Mouse (Mus musculus): ENCODE measurements around the gene Gm5678. TPM values are rescaled to one million over a fixed set of nuclear protein-coding genes. Genes with fewer than 3 reads are reported as not detected.

Gene Gm5678
- polyA plus RNA-seq, 1 experiment from 2014 or later, result not detected

DNA sequence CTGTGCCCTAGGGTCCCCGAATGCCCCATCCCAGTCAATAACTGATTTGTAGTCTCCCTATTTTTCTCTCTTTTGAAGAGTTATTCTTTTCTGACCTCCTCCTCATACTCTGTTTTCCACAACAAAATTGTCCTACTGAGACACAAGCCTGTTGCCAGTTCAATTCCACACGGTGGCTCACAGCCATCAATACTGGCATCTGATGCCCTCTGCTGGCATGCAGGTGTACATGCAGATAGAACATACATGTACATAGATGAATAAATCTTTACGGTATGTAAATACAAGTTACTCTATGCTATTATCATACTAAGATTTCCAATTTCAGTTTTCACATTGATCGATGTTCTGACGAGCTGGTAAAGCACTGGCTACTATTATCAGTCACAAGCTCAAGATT is 43.2 kb downstream of the Gm5678 start:
- Histone ChIP-seq H3K9ac (ENCODE audit: low read depth, low read length) (no peak overlapping the region), H3K4me2 (no peak overlapping the region), H3K27me3 (ENCODE audit: control insufficient read depth, insufficient read depth, low read length) (no peaks in the 10 kb centered on the region), H3K36me3 (ENCODE audit: control insufficient read depth, insufficient read depth, low read length) (no peaks in the 10 kb centered on the region), H3K9me3 (replicated peaks; ENCODE audit: control insufficient read depth, low read length) (peaks cover 4% of the 10 kb centered on the region), H3K27ac (ENCODE audit: low read depth, low read length) (no peak overlapping the region), H3K4me1 (ENCODE audit: control insufficient read depth, insufficient read depth, low read length) (no peaks in the 10 kb centered on the region), H3K4me3 (ENCODE audit: low read depth, low read length) (no peak overlapping the region)
- no peak for ATAC-seq (replicated peaks; ENCODE audit: insufficient number of reproducible peaks, low FRiP score, low TSS enrichment)
- 85% methylated on average over 5 of the region's 5 CpGs for WGBS (ENCODE audit: insufficient replicate concordance)

DNA sequence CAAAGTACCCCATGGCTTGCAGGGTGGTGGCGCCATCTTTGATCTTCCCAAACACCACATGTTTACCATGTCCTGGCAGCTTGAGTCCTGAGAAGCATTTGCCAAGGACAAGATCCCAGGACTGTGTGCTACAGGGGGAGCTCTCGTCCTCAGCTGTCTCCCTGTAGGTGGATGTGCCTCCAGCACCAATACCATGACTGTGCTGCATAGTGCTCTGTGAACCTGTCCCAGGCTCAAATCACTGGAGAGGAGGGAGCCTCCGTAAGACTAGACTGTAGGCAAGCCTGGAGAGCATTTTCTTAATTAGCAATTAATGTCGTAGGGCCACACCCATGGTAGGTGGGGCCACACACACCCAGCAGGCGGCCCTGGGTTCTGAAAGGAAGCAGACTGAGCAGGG is 48.5 kb downstream of the Gm5678 start:
- H3K9ac ChIP-seq (ENCODE audit: low read depth, low read length), result no peak overlapping the region
- no peaks in the 10 kb centered on the region for H3K4me1 ChIP-seq (ENCODE audit: control insufficient read depth, insufficient read depth, low read length)
- H3K27ac ChIP-seq (ENCODE audit: low read depth, low read length), result no peak overlapping the region
- H3K36me3 ChIP-seq (ENCODE audit: control insufficient read depth, insufficient read depth, low read length), result no peaks in the 10 kb centered on the region
- no peak overlapping the region for H3K4me3 ChIP-seq (ENCODE audit: low read depth, low read length)
- 74% methylated on average over 5 of the region's 5 CpGs for WGBS (ENCODE audit: insufficient replicate concordance)
- H3K4me2 ChIP-seq, result no peak overlapping the region
- no peaks in the 10 kb centered on the region for H3K9me3 ChIP-seq (replicated peaks; ENCODE audit: control insufficient read depth, low read length)
- peaks cover 5% of the 10 kb centered on the region for H3K27me3 ChIP-seq (ENCODE audit: control insufficient read depth, insufficient read depth, low read length)
- ATAC-seq (replicated peaks; ENCODE audit: insufficient number of reproducible peaks, low FRiP score, low TSS enrichment), result no peak

DNA sequence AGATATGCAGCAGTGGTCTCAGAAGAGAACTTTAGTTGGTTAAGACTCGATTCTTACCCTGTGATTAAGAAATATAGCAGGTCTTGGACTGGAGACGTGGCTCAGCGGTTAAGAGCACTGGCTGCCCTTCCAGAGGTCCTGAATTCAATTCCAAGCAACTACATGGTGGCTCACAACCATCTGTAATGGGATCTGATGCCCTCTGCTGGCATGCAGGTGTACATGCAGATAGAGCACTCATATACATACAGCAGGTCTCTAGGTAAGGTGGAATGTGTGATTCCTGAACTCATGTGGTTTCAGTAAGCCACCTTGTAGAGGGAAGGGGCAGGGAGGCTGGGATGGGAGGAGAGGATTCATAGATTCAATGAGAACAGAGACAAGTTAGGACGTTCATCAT is 50.3 kb downstream of the Gm5678 start:
- Histone ChIP-seq H3K4me2 (no peak overlapping the region), H3K27ac (ENCODE audit: low read depth, low read length) (no peak overlapping the region), H3K9me3 (replicated peaks; ENCODE audit: control insufficient read depth, low read length) (no peaks in the 10 kb centered on the region), H3K4me3 (ENCODE audit: low read depth, low read length) (no peak overlapping the region), H3K27me3 (ENCODE audit: control insufficient read depth, insufficient read depth, low read length) (peaks cover 24% of the 10 kb centered on the region), H3K4me1 (ENCODE audit: control insufficient read depth, insufficient read depth, low read length) (peaks cover 4% of the 10 kb centered on the region; the same call in 1 of the 2 replicates), H3K9ac (ENCODE audit: low read depth, low read length) (no peak overlapping the region), H3K36me3 (ENCODE audit: control insufficient read depth, insufficient read depth, low read length) (no peaks in the 10 kb centered on the region)
- no peak for ATAC-seq (replicated peaks; ENCODE audit: insufficient number of reproducible peaks, low FRiP score, low TSS enrichment)
- 70% methylated on average over 4 of the region's 4 CpGs for WGBS (ENCODE audit: insufficient replicate concordance)

DNA sequence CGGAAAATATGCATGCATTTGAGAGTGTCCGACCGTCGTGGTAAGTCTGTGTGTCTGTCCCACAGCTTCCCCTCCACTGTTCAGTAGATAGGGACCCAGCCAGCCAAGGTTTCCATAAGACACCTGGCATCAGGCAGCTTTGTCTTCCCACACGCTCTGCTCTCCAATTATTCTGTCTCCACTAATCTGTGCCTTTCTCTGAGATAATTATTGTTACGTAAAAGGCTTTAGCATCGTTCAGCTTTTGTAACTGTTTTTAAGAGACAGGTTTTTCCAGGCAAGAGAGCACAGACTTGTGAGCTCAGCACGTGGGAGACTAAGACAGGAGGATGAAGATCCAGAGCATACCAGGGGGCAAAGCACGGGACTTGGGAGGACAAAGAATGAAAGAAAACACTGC is 51.3 kb downstream of the Gm5678 start:
- 67% methylated on average over 9 of the region's 9 CpGs for WGBS (ENCODE audit: insufficient replicate concordance)
- no peak for ATAC-seq (replicated peaks; ENCODE audit: insufficient number of reproducible peaks, low FRiP score, low TSS enrichment)
- H3K36me3 ChIP-seq (ENCODE audit: control insufficient read depth, insufficient read depth, low read length), result no peaks in the 10 kb centered on the region
- no peak overlapping the region for H3K9ac ChIP-seq (ENCODE audit: low read depth, low read length)
- H3K9me3 ChIP-seq (replicated peaks; ENCODE audit: control insufficient read depth, low read length), result no peaks in the 10 kb centered on the region
- H3K27me3 ChIP-seq (ENCODE audit: control insufficient read depth, insufficient read depth, low read length), result peaks cover 33% of the 10 kb centered on the region
- peaks cover 8% of the 10 kb centered on the region for H3K4me1 ChIP-seq (ENCODE audit: control insufficient read depth, insufficient read depth, low read length)
- H3K27ac ChIP-seq (ENCODE audit: low read depth, low read length), result no peak overlapping the region
- no peak overlapping the region for H3K4me2 ChIP-seq
- no peak overlapping the region for H3K4me3 ChIP-seq (ENCODE audit: low read depth, low read length)

Other genes with a start within 250 kb of the Gm5678 start
- gene Setd4, start 24.0 kb upstream of the Gm5678 start, polyA plus RNA-seq (2014; fragmentation: Nextera tagmentation; extraction: Ambion mirVana), result 6.1 and 6.2 TPM in 2 replicates
- gene Cbr1, start 22.2 kb upstream of the Gm5678 start, polyA plus RNA-seq (2014; fragmentation: Nextera tagmentation; extraction: Ambion mirVana), result 61.0 and 65.9 TPM in 2 replicates
- gene Cbr3, start 55.1 kb downstream of the Gm5678 start, polyA plus RNA-seq (2014; fragmentation: Nextera tagmentation; extraction: Ambion mirVana), result 0.25 and 0.36 TPM in 2 replicates
- 5.6 and 6.3 TPM in 2 replicates for gene Dop1b, start 83.8 kb downstream of the Gm5678 start, polyA plus RNA-seq (2014; fragmentation: Nextera tagmentation; extraction: Ambion mirVana)
- 22.8 and 25.3 TPM in 2 replicates for gene Morc3, start 204.0 kb downstream of the Gm5678 start, polyA plus RNA-seq (2014; fragmentation: Nextera tagmentation; extraction: Ambion mirVana)